Mouse (Mus musculus) heart, embryonic 12.5 days (tissue): ENCODE measurements around the gene Prss45. TPM values are rescaled to one million over a fixed set of nuclear protein-coding genes. Genes with fewer than 3 reads are reported as not detected.
"Not testable (repeated sequence)": the region's sequence is repeated elsewhere in the genome, so short reads cannot be mapped to it uniquely, and the experiment has no call there.

Experiments
- ATAC-seq: fragments of 200-750 bp; cut with Nextera tagmentation; 2 replicates; pipeline ENCODE4 v1.8.0; 2017; ENCODE audit warnings: moderate TSS enrichment, moderate library complexity; ENCODE audit not compliant: insufficient number of reproducible peaks, low FRiP score
- H3K27ac ChIP-seq: fragments of 300-500 bp; sonication (generic); 2 replicates; pipeline ENCODE4 v1.5.1; 2016; ENCODE audit warnings: mild to moderate bottlenecking, moderate library complexity; ENCODE audit not compliant: poor library complexity, severe bottlenecking
- H3K27me3 ChIP-seq: fragments of 300-500 bp; sonication (generic); replicated peaks from 2 replicates; pipeline ENCODE4 v1.6.1; 2016; ENCODE audit warnings: mild to moderate bottlenecking, moderate library complexity
- H3K36me3 ChIP-seq: fragments of 300-500 bp; sonication (generic); 2 replicates; pipeline ENCODE4 v1.6.1; 2016; ENCODE audit warnings: mild to moderate bottlenecking, moderate library complexity
- H3K4me1 ChIP-seq: fragments of 300-500 bp; sonication (generic); replicated peaks from 2 replicates; pipeline ENCODE4 v1.6.1; 2016; ENCODE audit warnings: mild to moderate bottlenecking
- H3K4me2 ChIP-seq: fragments of 300-500 bp; sonication (generic); 2 replicates; pipeline ENCODE4 v1.6.1; 2016; ENCODE audit warnings: mild to moderate bottlenecking, moderate library complexity
- H3K4me3 ChIP-seq: fragments of 300-500 bp; sonication (generic); 2 replicates; pipeline ENCODE4 v1.5.1; 2016; ENCODE audit warnings: mild to moderate bottlenecking
- H3K9ac ChIP-seq: fragments of 300-500 bp; sonication (generic); 2 replicates; pipeline ENCODE4 v1.6.1; 2016; ENCODE audit warnings: mild to moderate bottlenecking, moderate library complexity
- H3K9me3 ChIP-seq: fragments of 300-500 bp; sonication (generic); replicated peaks from 2 replicates; pipeline ENCODE4 v1.6.1; 2016; ENCODE audit warnings: mild to moderate bottlenecking, moderate library complexity
- WGBS: fragments of 180-500 bp; shearing (Covaris S2); methylation state at CpG from one replicate; pipeline ENCODE4 v1.1.7; 2016; 5-methylcytosine and 5-hydroxymethylcytosine counted together
- polyA plus RNA-seq: library from polyadenylated mRNA; unstranded; fragments of >200 nt; fragmentation: Nextera tagmentation; extraction: Ambion mirVana; gene quantifications from 2 replicates; pipeline ENCODE4 v1.2.1, GENCODE M21; 2016

The Prss45 gene
- polyA plus RNA-seq = not detected in 2 replicates

DNA sequence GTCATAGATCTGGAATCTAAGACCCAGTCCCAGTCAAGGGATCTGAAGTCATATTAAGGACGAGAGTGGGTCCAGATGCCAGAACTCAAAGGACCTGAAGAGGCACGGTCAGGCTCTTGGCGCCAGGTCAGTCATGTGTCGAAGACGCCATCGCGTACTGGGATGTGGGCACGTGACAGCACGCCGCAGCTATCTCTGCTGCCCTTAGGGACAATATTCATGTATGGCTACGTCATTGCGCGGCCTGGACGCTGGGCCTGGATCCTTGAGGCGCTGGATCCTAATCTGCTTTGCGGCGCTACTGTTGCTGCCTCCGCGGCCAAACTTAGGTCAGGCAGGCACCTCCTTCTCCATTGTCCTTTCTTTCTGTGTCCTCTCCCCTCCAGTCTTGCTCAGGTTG is at the start of gene Prss45:
Gene Prss45, plus strand, starts transcription at position 178 of the 400 bp plus-strand sequence.
- Histone ChIP-seq H3K27ac (no peak within 1 kb of the TSS), H3K9ac (no peak within 1 kb of the TSS), H3K9me3 (no peaks in the 10 kb centered on the region), H3K4me1 (no peaks in the 10 kb centered on the region), H3K36me3 (no peaks in the 10 kb centered on the region), H3K4me3 (no peak within 1 kb of the TSS), H3K27me3 (peaks cover 11% of the 10 kb centered on the region), H3K4me2 (peak within 1 kb of the TSS; percentile 20; the same call in 1 of the 2 replicates)
- ATAC-seq = no peak
- WGBS = 64% methylated on average over 19 of the region's 19 CpGs

- no peaks in the 10 kb centered on the region for H3K27me3 ChIP-seq
- no peak for ATAC-seq
- H3K36me3 ChIP-seq = no peaks in the 10 kb centered on the region
- H3K9ac ChIP-seq = no peak overlapping the region
- H3K27ac ChIP-seq = no peak overlapping the region
- no peak overlapping the region for H3K4me3 ChIP-seq
- peaks cover 5% of the 10 kb centered on the region for H3K9me3 ChIP-seq
- H3K4me2 ChIP-seq = no peak overlapping the region
- no peaks in the 10 kb centered on the region for H3K4me1 ChIP-seq
- WGBS = 86% methylated on average over 3 of the region's 3 CpGs
Observed at GRCm38 (mm10) chr9:110788169-110788568, 46.2 kb upstream of the Prss45 start.

GRCm38 (mm10) chr9:110790462-110790861 is 43.9 kb upstream of the Prss45 start:
- no peak for ATAC-seq
- Histone ChIP-seq H3K4me1 (no peaks in the 10 kb centered on the region), H3K27ac (no peak overlapping the region), H3K9me3 (peaks cover 5% of the 10 kb centered on the region), H3K4me2 (no peak overlapping the region), H3K36me3 (no peaks in the 10 kb centered on the region), H3K27me3 (no peaks in the 10 kb centered on the region), H3K4me3 (no peak overlapping the region), H3K9ac (no peak overlapping the region)
- 64% methylated on average over 4 of the region's 4 CpGs for WGBS

GRCm38 (mm10) chr9:110797013-110797412 is 37.4 kb upstream of the Prss45 start:
- Histone ChIP-seq H3K36me3 (no peaks in the 10 kb centered on the region), H3K9ac (no peak overlapping the region), H3K27me3 (no peaks in the 10 kb centered on the region), H3K9me3 (no peaks in the 10 kb centered on the region), H3K27ac (no peak overlapping the region), H3K4me1 (no peaks in the 10 kb centered on the region), H3K4me2 (no peak overlapping the region), H3K4me3 (no peak overlapping the region)
- 79% methylated on average over 10 of the region's 10 CpGs for WGBS
- no peak for ATAC-seq

DNA sequence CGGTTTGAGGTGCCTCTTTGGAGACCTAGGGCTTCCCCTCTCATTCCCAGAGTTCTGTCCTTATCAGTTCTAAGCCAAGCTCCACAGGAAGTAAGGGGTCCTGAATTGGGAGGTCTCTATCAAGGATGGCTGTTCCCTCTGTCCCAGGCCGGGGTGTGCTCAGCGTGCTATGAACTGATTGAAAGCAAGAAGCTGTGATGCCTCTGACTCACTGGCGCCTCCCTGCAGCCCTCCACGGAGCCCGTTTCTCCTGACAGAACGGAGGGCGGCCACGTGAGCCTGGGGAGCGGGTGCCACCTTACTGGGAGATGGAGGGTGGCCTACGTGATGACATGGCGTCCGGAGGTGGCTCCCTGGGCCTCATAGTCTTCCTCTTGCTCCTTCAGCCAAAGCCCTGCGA is 36.5 kb upstream of the Prss45 start, which contains the start of gene Prss42:
Gene Prss42, plus strand, starts transcription at position 301 of the 400 bp plus-strand sequence.
- no peak for ATAC-seq
- Histone ChIP-seq H3K36me3 (no peaks in the 10 kb centered on the region), H3K27me3 (no peaks in the 10 kb centered on the region), H3K9me3 (no peaks in the 10 kb centered on the region), H3K4me1 (no peaks in the 10 kb centered on the region; the same call in 1 of the 2 replicates), H3K9ac (no peak within 1 kb of the TSS), H3K27ac (no peak within 1 kb of the TSS), H3K4me3 (no peak within 1 kb of the TSS), H3K4me2 (no peak within 1 kb of the TSS)
- 85% methylated on average over 14 of the region's 14 CpGs for WGBS

GRCm38 (mm10) chr9:110800834-110801479 is 33.4 kb upstream of the Prss45 start:
- 81% methylated on average over 8 of the region's 8 CpGs for WGBS
- H3K27me3 ChIP-seq = no peaks in the 10 kb centered on the region
- H3K27ac ChIP-seq = no peak overlapping the region
- H3K36me3 ChIP-seq = no peaks in the 10 kb centered on the region
- ATAC-seq = no peak
- no peak overlapping the region for H3K4me3 ChIP-seq
- H3K9me3 ChIP-seq = no peaks in the 10 kb centered on the region
- no peak overlapping the region for H3K4me2 ChIP-seq
- H3K4me1 ChIP-seq = no peaks in the 10 kb centered on the region; the same call in 1 of the 2 replicates
- H3K9ac ChIP-seq = no peak overlapping the region

GRCm38 (mm10) chr9:110803294-110803693 is 31.1 kb upstream of the Prss45 start:
- Histone ChIP-seq H3K4me3 (no peak overlapping the region), H3K9ac (no peak overlapping the region), H3K36me3 (no peaks in the 10 kb centered on the region), H3K4me2 (no peak overlapping the region), H3K4me1 (no peaks in the 10 kb centered on the region; the same call in 1 of the 2 replicates), H3K27ac (no peak overlapping the region), H3K27me3 (no peaks in the 10 kb centered on the region), H3K9me3 (no peaks in the 10 kb centered on the region)
- no peak for ATAC-seq
- 67% methylated on average over 4 of the region's 4 CpGs for WGBS

DNA sequence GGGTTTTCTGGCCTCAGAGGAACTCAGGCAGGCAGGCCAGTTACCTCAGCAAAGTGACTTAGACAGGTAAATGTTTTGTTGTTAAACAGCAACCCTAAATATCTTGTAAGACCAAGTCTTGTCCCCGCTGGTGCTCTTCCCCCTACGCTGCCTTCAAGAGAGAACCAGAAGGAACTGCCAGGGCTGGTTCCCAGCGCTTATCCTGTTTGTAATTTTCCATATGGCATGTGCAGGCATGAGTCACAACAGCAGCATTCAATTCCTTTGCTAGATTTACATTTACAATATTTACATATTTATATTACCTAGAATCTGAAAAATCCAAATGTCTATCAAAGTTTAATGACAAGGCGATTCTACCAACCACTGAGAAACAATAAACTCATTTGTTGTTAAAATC is 24.3 kb upstream of the Prss45 start:
- Histone ChIP-seq H3K4me1 (no peaks in the 10 kb centered on the region), H3K9me3 (no peaks in the 10 kb centered on the region), H3K27me3 (peaks cover 14% of the 10 kb centered on the region), H3K4me3 (no peak overlapping the region), H3K4me2 (no peak overlapping the region), H3K27ac (no peak overlapping the region), H3K36me3 (no peaks in the 10 kb centered on the region), H3K9ac (no peak overlapping the region)
- 78% methylated on average over 4 of the region's 4 CpGs for WGBS
- no peak for ATAC-seq

DNA sequence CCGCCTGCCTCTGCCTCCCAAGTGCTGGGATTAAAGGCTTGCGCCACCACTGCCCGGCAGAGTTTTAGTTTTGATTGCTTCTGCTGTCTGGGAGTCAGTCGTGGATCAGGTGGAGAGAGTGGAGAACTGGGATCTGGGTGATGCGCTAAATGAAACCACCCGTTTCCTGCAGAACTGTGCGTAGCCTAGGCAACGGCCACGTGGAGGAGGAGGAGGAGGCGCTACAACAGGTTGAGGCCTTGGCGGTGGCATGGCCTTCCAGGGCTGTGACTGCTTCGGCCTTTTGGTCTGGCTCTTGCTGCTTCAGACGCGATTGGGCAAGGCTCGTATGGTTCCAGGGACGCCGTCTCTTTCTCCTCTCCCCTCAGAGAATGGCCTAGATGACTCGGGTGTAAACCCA is 20.6 kb upstream of the Prss45 start, which contains the start of gene Prss44:
Gene Prss44, plus strand, starts transcription at position 206 of the 400 bp plus-strand sequence.
- Histone ChIP-seq H3K9me3 (no peaks in the 10 kb centered on the region), H3K9ac (no peak within 1 kb of the TSS), H3K4me1 (no peaks in the 10 kb centered on the region), H3K36me3 (no peaks in the 10 kb centered on the region), H3K4me2 (no peak within 1 kb of the TSS), H3K4me3 (no peak within 1 kb of the TSS), H3K27ac (no peak within 1 kb of the TSS), H3K27me3 (peaks cover 29% of the 10 kb centered on the region)
- WGBS = 56% methylated on average over 18 of the region's 18 CpGs
- ATAC-seq = no peak

DNA sequence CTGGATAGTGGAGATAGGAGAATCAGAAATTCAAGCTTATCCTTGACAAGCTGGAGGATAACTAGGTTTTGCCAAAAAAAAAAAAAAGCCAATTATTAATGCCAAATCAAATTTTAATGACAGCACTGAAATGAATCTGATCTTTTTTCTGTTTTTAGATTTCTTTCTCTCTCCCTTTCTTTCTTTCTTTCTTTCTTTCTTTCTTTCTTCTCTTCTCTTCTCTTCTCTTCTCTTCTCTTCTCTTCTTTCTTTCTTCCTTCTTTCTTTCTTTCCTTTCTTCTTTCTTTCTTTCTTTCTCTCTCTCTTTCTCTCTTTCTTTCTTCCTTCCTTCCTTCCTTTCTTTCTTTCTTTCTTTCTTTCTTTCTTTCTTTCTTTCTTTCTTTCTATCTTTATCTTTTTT is 13.8 kb upstream of the Prss45 start:
- H3K27me3 ChIP-seq = peaks cover 18% of the 10 kb centered on the region; the same call in 1 of the 2 replicates
- H3K4me3 ChIP-seq, ATAC-seq, H3K27ac ChIP-seq, H3K36me3 ChIP-seq, H3K4me1 ChIP-seq, H3K4me2 ChIP-seq, H3K9ac ChIP-seq, H3K9me3 ChIP-seq: not testable (repeated sequence)

GRCm38 (mm10) chr9:110821436-110821835 is 13.0 kb upstream of the Prss45 start:
- Histone ChIP-seq H3K36me3 (no peaks in the 10 kb centered on the region), H3K9me3 (no peaks in the 10 kb centered on the region), H3K9ac (no peak overlapping the region), H3K27me3 (peaks cover 18% of the 10 kb centered on the region; the same call in 1 of the 2 replicates), H3K4me2 (no peak overlapping the region), H3K27ac (no peak overlapping the region), H3K4me1 (no peaks in the 10 kb centered on the region), H3K4me3 (no peak overlapping the region)
- no peak for ATAC-seq
- 78% methylated on average over 7 of the region's 7 CpGs for WGBS

DNA sequence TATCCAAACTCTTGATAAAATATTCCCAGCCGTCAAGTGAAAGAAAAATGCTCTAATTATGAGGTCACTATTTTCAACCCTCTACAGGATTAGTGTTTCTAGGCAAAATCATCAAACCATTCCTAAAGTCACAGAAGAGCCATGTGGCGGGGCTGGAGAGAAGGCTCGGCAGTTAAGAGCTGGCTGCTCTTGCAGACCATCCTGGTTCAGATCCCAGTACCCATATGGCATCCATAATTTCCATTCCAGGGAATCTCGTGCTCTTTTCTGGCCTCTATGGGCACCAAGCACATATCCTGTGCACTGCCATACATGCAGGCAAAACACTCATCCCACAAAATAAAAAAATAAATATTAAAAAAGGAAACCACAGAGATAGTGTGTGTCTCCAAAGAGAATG is 9.0 kb upstream of the Prss45 start:
- Histone ChIP-seq H3K36me3 (no peaks in the 10 kb centered on the region), H3K9ac (no peak overlapping the region), H3K4me2 (no peak overlapping the region), H3K4me1 (no peaks in the 10 kb centered on the region), H3K9me3 (no peaks in the 10 kb centered on the region), H3K27me3 (peaks cover 22% of the 10 kb centered on the region), H3K27ac (no peak overlapping the region), H3K4me3 (no peak overlapping the region)
- WGBS = 67% methylated on average over 4 of the region's 4 CpGs
- ATAC-seq = no peak
